Mouse (Mus musculus): ENCODE measurements around the gene Cdc26. TPM values are rescaled to one million over a fixed set of nuclear protein-coding genes. Genes with fewer than 3 reads are reported as not detected.
A peak's percentile ranks its signal among the peaks of the same experiment; 100 is the strongest.

The Cdc26 gene
- polyA plus RNA-seq, 1 experiment: 32.1 TPM

DNA sequence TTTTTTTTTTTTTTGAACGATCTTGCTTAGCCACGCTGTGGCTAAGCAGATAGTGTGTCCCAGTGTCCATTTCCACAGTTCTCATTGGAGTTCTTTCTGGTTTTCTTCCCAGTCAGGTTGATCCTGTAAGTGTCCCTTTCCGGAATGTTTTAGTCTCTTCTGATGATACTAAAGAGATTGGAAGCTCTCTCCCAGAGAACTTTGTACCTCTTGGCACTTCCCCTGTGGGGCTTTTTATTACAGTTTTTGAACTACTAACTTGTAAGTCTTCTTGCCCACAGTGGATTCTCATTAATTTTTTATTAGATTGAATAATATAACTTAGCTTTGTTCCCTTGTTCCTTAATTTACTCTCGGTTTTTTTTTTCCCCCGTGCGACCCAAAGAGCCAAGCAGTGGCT lies 46.9 kb downstream of the Cdc26 start:
- DNase-seq (ENCODE audit: low read depth): no peak

DNA sequence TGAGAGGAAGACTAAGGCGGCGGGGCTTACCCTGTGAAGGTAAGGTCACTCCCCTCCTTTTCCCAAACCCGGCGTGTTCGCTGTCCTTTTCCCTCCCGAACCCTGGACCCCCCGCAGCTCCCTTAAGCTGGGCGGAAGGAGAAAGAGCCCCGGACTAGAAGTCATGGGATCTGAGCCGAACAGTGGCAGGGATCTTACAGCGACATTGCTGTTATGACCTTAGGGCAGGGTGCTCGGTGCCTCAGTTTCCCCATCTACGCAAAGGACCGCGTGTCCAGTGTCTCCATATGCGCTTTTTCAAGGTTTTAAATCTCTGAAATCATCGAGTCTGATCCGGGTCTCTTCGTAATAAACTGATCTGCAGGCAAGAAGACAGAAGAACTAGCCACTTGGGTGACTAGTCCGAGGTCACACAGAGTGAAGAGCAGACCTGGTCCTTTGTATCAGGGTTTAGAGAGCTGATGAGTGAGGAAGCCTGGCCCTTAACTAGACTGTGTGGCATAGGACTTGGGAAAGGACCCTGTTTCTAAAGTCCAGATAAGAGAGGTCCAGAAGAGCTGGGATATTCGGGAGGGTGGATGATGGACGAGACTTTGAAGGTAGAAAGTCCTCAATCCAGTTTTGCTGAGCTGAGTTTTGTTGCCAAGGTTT lies 47.5 kb downstream of the Cdc26 start:
- DNase-seq (ENCODE audit: low read depth): no peak

DNA sequence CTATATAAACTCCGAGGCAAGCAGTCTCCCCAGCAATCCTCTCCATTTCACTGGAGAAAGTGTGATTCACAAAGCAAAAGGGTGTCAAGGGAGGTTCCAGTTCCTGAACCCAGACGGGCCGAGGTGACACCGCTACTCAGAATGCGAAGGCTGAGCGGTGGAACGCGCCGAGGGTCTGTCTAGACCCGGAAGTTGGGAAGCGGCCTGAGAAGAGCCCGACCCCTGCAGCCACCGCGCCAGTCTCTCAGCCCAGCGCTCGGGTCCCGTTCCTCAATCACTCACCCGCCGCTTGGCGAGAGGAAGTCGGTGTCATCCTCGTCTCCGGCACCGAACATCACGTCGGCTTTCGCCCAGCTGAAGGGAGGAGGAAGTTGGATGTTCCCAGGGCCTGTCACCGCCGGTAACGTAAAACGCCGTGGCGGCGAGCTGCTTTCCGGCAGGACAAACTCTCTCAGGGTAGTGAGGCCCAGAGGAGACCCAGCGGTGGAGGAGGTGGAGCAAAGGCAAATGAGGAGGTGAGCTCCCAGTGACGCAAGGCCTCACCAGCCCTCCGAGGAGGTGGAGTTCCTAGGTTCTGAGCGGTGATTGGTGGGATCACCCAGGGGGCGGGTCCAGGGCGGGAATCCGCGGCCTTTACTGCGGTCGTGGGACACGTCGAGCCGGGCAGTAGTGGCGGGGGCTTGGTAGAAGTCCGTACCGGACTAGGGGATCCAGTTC lies 48.2 kb downstream of the Cdc26 start, which contains the start of the genes Fkbp15 and Slc31a1:
Gene Fkbp15 (minus strand): TSS at position 461 of the 717 bp plus-strand sequence.
Gene Slc31a1 (plus strand): TSS at position 640 of the 717 bp plus-strand sequence.
- DNase-seq (ENCODE audit: low read depth): peak; percentile 83

DNA sequence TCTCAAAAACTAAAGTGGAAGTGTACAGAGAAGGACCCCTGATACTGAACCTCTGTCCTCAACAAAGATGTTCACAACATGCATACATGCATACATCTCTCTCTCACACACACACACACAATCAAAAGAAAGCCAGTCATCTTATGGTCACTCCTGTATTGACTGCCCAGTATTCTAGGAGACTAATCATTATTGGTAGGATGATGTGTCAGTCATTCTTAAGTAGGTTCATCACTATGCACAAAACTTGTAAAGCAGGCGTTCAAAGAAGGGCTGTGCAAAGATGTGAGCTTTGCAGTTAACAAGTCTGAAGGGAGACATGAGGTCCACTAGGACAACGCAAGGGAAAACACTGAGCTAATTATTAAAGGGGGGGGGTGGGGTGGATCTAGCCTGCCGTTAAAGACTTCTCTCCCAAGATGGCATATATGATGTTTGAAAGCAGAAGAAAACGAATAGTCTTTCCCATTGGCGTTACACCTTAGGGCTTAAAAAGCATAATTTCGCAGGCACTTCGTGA lies 49.1 kb downstream of the Cdc26 start:
- DNase-seq (ENCODE audit: low read depth): no peak

DNA sequence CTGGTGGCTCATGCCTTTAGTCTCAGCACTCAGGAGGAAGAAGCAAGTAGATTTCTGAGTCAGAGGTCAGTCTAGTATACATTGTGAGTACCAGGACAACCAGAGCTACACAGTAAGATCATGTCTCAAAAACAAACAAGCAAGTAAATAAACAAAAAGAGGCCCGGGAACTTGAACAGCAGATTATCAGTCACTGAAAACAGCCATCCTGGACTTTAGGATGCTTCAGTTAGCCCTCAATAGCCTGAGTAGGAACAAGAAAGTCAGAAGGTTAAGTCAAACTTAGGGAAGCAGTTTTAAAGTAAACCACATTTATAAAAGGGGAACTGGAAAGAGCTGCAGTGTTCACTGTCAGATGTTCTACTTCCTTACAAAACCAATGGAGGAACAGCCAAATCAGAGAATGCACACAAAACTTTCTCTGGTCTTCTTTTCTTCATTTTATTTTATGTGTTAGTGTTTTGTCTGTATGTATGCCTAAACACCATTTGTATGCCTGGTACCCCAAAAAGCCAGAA lies 50.8 kb downstream of the Cdc26 start:
- no peak for DNase-seq (ENCODE audit: low read depth)

DNA sequence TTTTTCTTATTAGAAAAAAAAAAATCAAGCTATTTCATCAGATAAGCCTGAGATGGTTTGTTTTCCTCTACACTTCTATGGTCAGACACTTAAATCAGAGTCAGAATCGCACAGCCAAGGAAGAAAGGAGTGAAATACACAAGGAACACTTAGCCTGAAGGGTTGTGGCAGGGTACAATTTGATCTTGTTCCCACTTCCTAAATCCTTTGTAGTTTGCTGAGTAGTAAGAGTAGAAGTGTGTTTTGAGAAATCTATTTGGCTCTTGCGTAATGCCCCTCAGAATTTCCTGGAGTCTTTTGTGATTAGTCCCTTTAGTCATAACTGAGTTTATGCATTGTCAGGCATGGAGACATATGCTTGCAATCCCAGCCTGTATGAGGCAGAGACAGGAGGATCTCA lies 59.1 kb downstream of the Cdc26 start:
- DNase-seq (ENCODE audit: low read depth): no peak

DNA sequence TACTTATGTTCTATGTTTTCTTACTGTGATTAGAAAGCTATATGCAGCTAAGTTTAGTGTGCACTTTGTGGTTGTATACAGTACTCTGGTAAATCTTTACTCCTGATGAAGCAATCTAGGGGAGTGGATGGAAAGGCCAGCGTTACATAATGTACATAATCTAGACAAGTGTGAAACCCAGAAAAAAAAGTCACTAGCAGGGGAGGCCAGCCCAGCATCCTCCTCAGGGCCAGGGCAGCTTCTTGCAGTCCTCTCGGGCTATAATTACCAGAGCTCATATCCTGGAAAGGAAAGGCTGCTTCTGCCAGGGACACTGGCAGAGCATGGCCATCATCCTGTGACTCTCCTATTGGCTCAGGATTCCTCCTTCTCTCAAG lies 60.1 kb downstream of the Cdc26 start:
- no peak for DNase-seq (ENCODE audit: low read depth)

DNA sequence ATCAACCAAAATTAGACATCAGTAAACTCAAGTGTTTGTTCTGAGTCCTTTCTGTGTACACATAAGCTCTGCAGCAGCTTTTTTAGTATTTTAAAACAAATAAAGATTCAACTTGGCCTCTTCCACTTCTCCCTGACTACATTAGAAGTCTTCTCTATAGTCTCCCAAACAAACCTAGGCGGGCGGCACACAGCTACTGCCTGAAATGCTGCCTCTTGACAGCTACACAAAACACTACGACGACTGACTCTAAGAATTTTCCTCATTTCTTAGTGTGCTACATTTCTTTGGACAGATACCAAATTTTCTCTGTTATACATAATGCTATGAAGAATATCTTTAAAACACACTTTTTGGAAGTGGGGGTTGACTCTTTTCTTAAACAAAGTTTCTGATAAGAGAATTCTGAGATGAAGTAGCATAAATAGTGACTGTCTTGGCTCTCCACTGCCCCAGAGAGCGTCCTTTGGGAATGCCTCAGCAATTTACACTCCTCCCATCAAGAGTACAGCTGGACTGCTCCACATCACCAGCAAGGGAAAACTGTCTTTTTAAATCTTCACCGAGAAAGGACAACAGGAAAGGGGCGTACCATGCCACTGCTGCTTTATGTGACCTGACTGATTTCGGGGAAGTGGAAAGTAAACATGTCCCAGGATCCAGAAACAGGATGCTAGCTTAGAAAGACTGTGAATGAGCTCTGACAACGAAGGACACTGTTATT lies 60.7 kb downstream of the Cdc26 start:
- no peak for DNase-seq (ENCODE audit: low read depth)

DNA sequence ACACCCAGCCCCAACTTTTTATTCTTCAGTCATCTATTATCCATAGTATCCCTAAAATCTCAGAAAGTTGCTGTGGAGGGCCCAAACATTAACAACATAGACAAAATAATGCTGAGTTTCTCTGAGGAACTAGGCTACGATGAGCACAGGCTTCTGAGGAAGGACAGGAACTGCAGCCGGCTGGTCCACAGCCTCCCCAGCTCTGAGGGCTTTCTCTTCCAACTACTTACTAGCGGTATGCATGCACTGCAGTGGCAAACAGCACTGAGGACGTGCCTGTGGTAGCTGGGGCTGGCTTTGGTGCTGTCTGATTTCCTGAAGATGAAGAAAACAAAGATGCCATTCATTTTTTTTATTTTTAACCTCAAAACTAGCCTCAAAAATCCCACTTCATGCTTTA lies 62.6 kb downstream of the Cdc26 start:
- no peak for DNase-seq (ENCODE audit: low read depth)

DNA sequence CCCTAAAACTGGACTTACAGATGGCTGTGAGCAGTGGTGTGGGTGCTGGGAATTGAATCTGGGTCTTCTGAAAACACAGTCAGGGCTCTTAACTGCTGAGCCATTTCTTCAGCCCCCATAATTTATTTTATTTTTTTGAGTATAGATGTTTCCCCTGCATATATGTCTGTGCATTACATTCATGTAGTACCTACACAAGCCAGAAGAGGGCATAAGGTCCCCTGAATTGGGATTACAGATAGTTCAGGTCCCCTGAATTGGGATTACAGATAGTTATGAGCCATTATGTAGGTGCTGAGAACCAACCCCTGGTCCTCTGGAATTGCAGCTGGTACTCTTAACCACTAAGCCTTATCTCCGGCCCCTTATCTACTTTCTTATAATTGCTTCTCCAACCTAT lies 64.4 kb downstream of the Cdc26 start:
- no peak for DNase-seq (ENCODE audit: low read depth)

DNA sequence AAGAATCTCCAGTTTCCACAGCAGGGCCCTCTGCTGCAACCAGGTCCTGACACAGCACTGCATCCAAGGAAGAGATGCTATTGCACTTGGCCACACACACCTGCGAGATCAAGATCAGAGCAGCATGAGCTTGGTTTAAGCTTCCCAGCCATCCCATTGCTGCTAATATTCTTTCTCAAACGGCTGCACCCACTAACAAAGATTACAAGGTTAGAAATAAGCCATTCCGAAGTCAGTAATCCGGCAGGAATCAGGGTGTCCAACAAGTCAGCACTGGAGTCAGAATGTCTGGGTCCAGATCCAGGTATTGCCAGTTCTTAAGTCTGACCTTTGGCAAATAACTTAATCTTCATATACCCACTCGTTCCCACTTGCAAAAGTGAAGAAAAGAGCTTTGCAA lies 69.9 kb downstream of the Cdc26 start:
- no peak for DNase-seq (ENCODE audit: low read depth)

Other genes starting within 250 kb of the Cdc26 start
- 0.88 and 1.0 TPM in 2 replicates for gene Zfp37, start 177.6 kb downstream of the Cdc26 start, polyA plus RNA-seq (2012; rRNA removed)
- 64.9 and 72.7 TPM in 2 replicates for gene Slc31a2, start 146.1 kb downstream of the Cdc26 start, polyA plus RNA-seq (2012; rRNA removed)
- gene Fkbp15, start 48.1 kb downstream of the Cdc26 start, polyA plus RNA-seq (2012; rRNA removed): 32.3 and 37.8 TPM in 2 replicates
- 57.4 and 60.7 TPM in 2 replicates for gene Slc31a1, start 47.9 kb downstream of the Cdc26 start, polyA plus RNA-seq (2012; rRNA removed)
- gene Prpf4, start 155 bp upstream of the Cdc26 start, polyA plus RNA-seq (2012; rRNA removed): 13.7 and 14.8 TPM in 2 replicates
- 7.8 and 11.1 TPM in 2 replicates for gene Rnf183, start 26.6 kb upstream of the Cdc26 start, polyA plus RNA-seq (2012; rRNA removed)
- gene Wdr31, start 62.3 kb upstream of the Cdc26 start, polyA plus RNA-seq (2012; rRNA removed): 4.3 and 5.7 TPM in 2 replicates
- 98.6 and 103 TPM in 2 replicates for gene Bspry, start 71.4 kb upstream of the Cdc26 start, polyA plus RNA-seq (2012; rRNA removed)
- gene Hdhd3, start 94.8 kb upstream of the Cdc26 start, polyA plus RNA-seq (2012; rRNA removed): 28.3 and 35.8 TPM in 2 replicates
- 419 and 470 TPM in 2 replicates for gene Alad, start 111.3 kb upstream of the Cdc26 start, polyA plus RNA-seq (2012; rRNA removed)
- gene Pole3, start 116.4 kb upstream of the Cdc26 start, polyA plus RNA-seq (2012; rRNA removed): 25.9 and 27.9 TPM in 2 replicates
- gene 4933430I17Rik, start 116.7 kb upstream of the Cdc26 start, polyA plus RNA-seq (2012; rRNA removed): 0.20 and 0.28 TPM in 2 replicates
- 94.2 and 111 TPM in 2 replicates for gene Rgs3, start 151.2 kb upstream of the Cdc26 start, polyA plus RNA-seq (2012; rRNA removed)